Mouse (Mus musculus) layer of hippocampus, adult 2 months (tissue): ENCODE results near the gene Wdr18. TPM values are rescaled to one million over a fixed set of nuclear protein-coding genes. Genes with fewer than 3 reads are reported as not detected.

Experiments used
- DNase-seq, 2 experiments: peaks; one replicate each; pipeline ENCODE4 v3.0.0; 2022; ENCODE audit warnings: low spot score in 2 of 2
- H3K27ac ChIP-seq: fragments of 200-600 bp; 2 replicates; pipeline ENCODE4 v1.8.1; 2022
- H3K4me3 ChIP-seq: fragments of 200-600 bp; 2 replicates; pipeline ENCODE4 v1.8.1; 2022; ENCODE audit warnings: mild to moderate bottlenecking
- CTCF ChIP-seq: fragments of 200-600 bp; conservative IDR thresholded peaks from 2 replicates; pipeline ENCODE4 v1.8.1; 2022; ENCODE audit warnings: antibody characterized with exemption, mild to moderate bottlenecking, moderate library complexity
- total RNA-seq, 2 experiments: library from RNA; stranded (reverse); gene quantifications; 2 replicates each; pipeline ENCODE4 v1.2.3; 2021

The Wdr18 gene
- total RNA-seq, 2 experiments from 2014 or later = 44.8 to 47.0 TPM

DNA sequence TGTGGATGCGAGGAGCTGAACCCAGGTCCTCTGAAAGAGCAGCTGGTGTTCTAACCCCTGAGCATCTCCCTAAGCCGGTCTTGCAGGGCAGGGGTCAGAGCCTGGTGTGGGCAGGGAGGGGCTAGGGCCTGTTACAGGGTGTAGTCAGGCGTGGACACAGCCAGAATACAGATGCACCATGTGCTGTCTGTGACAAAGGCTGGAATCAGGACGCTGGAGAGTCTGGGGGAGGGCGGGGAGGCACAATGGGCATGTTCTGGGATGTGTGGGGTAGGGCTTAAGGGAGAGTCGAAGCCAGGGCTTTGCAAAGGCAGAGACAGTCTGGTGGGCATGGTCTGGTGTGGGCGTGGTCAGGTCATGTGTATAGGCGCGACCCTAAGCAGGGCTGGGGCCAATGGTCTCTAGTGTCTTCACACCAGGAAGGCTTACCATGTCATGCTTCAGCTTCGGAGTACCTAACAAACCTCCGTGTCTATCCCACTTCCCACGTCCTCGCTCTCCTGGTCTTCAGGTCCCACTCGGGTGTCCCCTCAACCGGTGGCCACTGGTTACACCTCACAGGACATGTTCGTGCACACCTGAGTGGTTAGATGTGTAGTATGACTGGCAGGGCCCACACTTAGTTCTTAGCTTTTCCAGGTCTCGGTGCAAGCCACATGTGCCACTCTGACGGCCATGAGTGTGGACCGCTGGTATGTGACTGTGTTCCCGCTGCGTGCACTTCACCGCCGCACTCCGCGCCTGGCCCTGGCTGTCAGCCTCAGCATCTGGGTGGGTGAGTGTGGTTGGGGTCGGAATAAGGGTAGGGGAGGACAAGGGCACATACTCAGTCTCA is 39.7 kb upstream of the Wdr18 start:
- no peak for DNase-seq
- TF ChIP-seq CTCF = no peak
- Histone ChIP-seq H3K4me3 (peak overlapping the region; percentile 42; the same call in 1 of the 2 replicates), H3K27ac (no peak overlapping the region)

DNA sequence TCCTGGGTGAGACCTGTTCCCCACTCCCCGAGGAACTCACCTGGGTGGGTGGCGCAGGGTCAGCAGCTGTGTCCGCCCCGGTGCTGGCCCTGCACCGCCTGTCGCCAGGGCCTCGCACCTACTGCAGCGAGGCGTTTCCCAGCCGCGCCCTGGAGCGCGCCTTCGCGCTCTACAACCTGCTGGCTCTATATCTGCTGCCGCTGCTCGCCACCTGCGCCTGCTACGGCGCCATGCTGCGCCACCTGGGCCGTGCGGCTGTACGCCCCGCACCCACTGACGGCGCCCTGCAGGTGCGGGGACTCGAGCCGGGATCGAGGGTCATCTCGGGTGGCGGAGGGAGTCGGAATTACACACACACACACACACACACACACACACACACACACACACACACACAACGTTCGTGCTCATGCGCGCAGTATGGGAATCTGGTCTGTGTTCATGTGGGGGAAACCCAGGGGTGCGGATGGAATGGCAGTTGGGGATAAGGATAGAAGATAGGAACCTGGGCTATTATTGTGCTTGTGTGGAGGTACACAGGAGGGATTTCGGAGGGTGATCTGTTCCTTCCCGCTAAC is 38.9 kb upstream of the Wdr18 start, which contains the start of gene R3hdm4:
Gene R3hdm4 (minus strand): TSS at position 251 of the 578 bp plus-strand sequence.
- H3K4me3 ChIP-seq = peak within 1 kb of the TSS; percentile 42
- DNase-seq = no peak
- TF ChIP-seq CTCF = no peak
- no peak within 1 kb of the TSS for H3K27ac ChIP-seq

GRCm38 (mm10) chr10:79921572-79921971 is 38.4 kb upstream of the Wdr18 start:
- Histone ChIP-seq H3K27ac (no peak overlapping the region), H3K4me3 (peak overlapping the region; percentile 32)
- no peak for DNase-seq
- no peak for TF ChIP-seq CTCF

GRCm38 (mm10) chr10:79924998-79925784 is 34.8 kb upstream of the Wdr18 start:
- DNase-seq = peak; percentile 92 to 98
- no peak overlapping the region for H3K4me3 ChIP-seq
- H3K27ac ChIP-seq = peak overlapping the region; percentile 96; the same call in 1 of the 2 replicates
- peak; percentile 100 for TF ChIP-seq CTCF

GRCm38 (mm10) chr10:79925785-79926490 is 34.0 kb upstream of the Wdr18 start:
- H3K27ac ChIP-seq = peak overlapping the region; percentile 96
- DNase-seq = no peak
- H3K4me3 ChIP-seq = peak overlapping the region; percentile 90

GRCm38 (mm10) chr10:79926491-79927323 is 33.2 kb upstream of the Wdr18 start, which contains the start of gene Arid3a:
TSS of gene Arid3a (plus strand) at chr10:79927043.
- TF ChIP-seq CTCF = no peak
- Histone ChIP-seq H3K27ac (peak within 1 kb of the TSS; percentile 96), H3K4me3 (peak within 1 kb of the TSS; percentile 90)
- peak; percentile 79 to 87 for DNase-seq

More at GRCm38 (mm10) chr10:79925785-79926490, 34.0 kb upstream of the Wdr18 start:
- TF ChIP-seq CTCF = no peak

GRCm38 (mm10) chr10:79927324-79928029 is 32.5 kb upstream of the Wdr18 start:
- Histone ChIP-seq H3K27ac (peak overlapping the region; percentile 96), H3K4me3 (peak overlapping the region; percentile 90)
- peak in 1 of 2 experiments; percentile 53 for DNase-seq
- peak; percentile 52 for TF ChIP-seq CTCF

DNA sequence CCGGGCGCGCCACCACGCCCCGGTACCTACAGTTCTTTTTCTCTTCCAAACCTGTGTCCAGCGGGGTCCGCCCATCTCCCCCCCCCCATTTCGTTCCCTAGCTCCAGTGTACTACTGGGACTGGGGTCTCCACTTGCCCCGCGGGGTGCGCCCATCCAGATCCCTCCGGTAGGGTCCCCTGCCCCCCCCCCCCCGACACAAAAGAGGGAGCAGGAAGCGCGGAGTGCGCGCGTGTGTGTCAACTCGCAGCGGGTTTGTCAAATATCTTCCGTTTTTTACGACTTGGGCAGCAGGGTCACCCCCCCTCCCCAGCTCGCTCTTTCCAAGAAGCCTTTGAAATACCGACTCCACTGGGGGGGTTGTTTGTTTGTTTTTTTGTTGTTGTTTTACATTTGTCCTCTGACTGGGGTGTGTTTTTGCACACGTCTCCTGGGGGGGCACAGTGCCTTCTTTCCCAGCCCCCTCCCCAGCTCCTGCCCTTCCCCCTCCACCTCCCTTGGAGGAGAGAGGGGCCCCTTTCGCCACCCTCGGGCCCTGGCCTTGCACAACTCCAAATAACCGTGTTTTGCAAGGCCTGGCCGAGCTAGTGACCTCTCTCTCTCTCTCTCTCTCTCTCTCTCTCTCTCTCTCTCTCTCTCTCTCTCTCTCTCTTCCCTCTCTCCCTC is 31.8 kb upstream of the Wdr18 start:
- Histone ChIP-seq H3K4me3 (peak overlapping the region; percentile 90), H3K27ac (peak overlapping the region; percentile 96)
- no peak for DNase-seq
- TF ChIP-seq CTCF = no peak

DNA sequence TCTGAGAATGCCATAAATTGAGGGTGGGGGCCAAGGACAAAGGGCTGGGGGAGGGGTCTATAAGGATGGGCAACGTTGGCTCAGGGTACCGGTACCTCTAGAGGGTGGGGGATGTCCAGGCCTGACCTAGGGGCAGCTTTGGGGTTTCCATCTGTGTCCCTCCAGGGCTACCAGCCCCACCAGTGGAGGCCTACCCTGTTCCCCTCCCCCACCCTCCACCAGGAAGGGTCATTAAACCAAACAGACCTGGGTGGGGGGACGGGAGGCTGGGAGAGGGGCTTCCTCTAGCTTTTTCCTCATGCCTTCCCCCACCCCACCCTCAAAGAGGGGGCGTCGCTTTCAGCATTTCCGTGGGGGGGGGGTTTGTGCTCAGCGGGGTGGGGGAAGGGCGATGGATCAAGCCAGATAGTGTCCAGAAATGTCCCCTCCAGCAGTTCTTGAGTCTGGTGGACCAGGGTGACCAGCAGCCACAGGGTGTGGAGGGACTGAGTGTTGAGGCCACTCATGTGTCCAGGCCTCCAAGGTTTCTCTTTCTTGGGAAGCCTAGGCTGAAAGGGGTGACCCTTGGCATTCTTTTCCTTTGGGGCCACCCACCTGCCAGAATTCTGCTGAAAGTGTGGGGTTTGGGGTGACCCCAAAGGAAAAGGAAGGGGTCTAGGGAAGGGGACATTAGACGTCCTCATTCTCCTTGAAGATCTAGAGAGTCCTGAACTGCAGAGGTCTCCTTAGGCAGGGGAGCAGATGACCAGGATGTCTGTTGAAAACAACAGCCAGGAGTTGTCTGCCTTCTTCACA is 30.8 kb upstream of the Wdr18 start:
- TF ChIP-seq CTCF = no peak
- Histone ChIP-seq H3K4me3 (no peak overlapping the region), H3K27ac (no peak overlapping the region)
- no peak for DNase-seq
